Mouse (Mus musculus) myocyte (in vitro differentiated cells): ENCODE results near the gene Slc37a4.

Experiments
- MYOG ChIP-seq, 3 experiments: IDR thresholded peaks; one replicate each; pipeline ENCODE4 v1.6.1; 2011; ENCODE audit warnings: control low read depth in 2 of 3, low read depth in 2 of 3, mild to moderate bottlenecking in 2 of 3; ENCODE audit not compliant: insufficient read length in 2 of 3, control insufficient read depth in 1 of 3, insufficient read depth in 1 of 3
- POLR2A ChIP-seq: IDR thresholded peaks from one replicate; pipeline ENCODE4 v1.6.1; 2011; ENCODE audit warnings: low read depth, mild to moderate bottlenecking, control low read depth, moderate library complexity; ENCODE audit not compliant: insufficient read length

- no peak for TF ChIP-seq POLR2A
- peak in 1 of 3 experiments; percentile 15 for TF ChIP-seq MYOG (IDR thresholded peaks at IDR 0.05; ENCODE audit: control insufficient read depth in 1 of 3, insufficient read depth in 1 of 3, insufficient read length in 2 of 3, low read depth in 2 of 3)
These were observed 45.3 kb upstream of the Slc37a4 start for GRCm38 (mm10) chr9:44351396-44351795.
